Mouse (Mus musculus) megakaryocyte, embryonic 14.5 days (primary cell): ENCODE measurements around the gene Ttc33.

Source experiments
- FLI1 ChIP-seq: IDR thresholded peaks from 2 replicates; pipeline ENCODE4 v1.6.1; 2012; ENCODE audit warnings: low read length, inconsistent platforms, mixed read lengths
- GATA1 ChIP-seq: IDR thresholded peaks from 3 replicates; pipeline ENCODE4 v1.6.1; 2012; ENCODE audit warnings: mixed read lengths, low read length, inconsistent platforms, borderline replicate concordance

GRCm38 (mm10) chr15:5142714-5143113 lies 42.6 kb upstream of the Ttc33 start:
- no peak for TF ChIP-seq GATA1
- no peak for TF ChIP-seq FLI1
